Mouse (Mus musculus): Measurements from ENCODE around the gene Mrgbp.

The Mrgbp gene

DNA sequence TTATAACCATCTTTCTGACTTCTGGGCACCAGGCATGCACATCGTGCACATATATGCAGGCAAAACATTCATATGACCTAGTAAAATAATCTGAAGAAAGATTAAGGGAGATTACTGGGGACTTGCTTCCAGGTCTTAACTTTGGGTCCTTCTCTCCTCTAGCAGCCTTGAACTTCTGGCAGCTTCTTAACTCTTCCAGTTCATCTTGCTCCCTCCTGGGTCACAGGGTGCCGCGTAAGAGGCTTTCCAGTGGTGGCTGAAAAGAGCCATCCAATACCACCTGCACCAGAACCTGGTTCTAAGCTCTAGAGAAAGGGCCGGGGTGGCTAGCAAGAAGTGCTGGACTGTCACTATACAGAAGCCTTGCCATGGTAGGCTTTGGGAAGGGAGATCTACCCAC, 16.4 kb downstream of the Mrgbp start, which contains the start of gene Col9a3:
TSS of gene Col9a3 (plus strand) at position 301 of the 400 bp plus-strand sequence.
- no peak for DNase-seq

- no peak for DNase-seq
Observed at GRCm38 (mm10) chr2:180598157-180598705, 17.1 kb downstream of the Mrgbp start.

- no peak for DNase-seq
Observed at GRCm38 (mm10) chr2:180600569-180601021, 19.5 kb downstream of the Mrgbp start.

GRCm38 (mm10) chr2:180604781-180605180, 23.7 kb downstream of the Mrgbp start:
- DNase-seq: no peak

- DNase-seq: no peak
Observed at GRCm38 (mm10) chr2:180610283-180610682, 29.2 kb downstream of the Mrgbp start.

GRCm38 (mm10) chr2:180611882-180612281, 30.8 kb downstream of the Mrgbp start:
- no peak for DNase-seq

Data from thymus, adult 18-20 months (tissue).